Mouse (Mus musculus) hindbrain, embryonic 16.5 days (tissue): ENCODE results near the gene Mtif3. TPM values are rescaled to one million over a fixed set of nuclear protein-coding genes. Genes with fewer than 3 reads are reported as not detected.

Source experiments
- polyA plus RNA-seq: library from polyadenylated mRNA; unstranded; fragments of >200 nt; fragmentation: Nextera tagmentation; extraction: Ambion mirVana; gene quantifications from 2 replicates; pipeline ENCODE4 v1.2.1, GENCODE M21; 2015

Mtif3 gene
- polyA plus RNA-seq, 1 experiment from 2014 or later: 29.2 TPM

Other genes starting within 250 kb of the Mtif3 start
- 13.0 and 14.8 TPM in 2 replicates for gene Usp12, start 168.8 kb downstream of the Mtif3 start, polyA plus RNA-seq
- gene Rpl21, start 130.9 kb downstream of the Mtif3 start, polyA plus RNA-seq: 297 and 315 TPM in 2 replicates
- gene Rasl11a, start 118.7 kb downstream of the Mtif3 start, polyA plus RNA-seq: 7.6 and 8.5 TPM in 2 replicates
- gene Gtf3a, start 15.1 kb downstream of the Mtif3 start, polyA plus RNA-seq: 105 and 109 TPM in 2 replicates
- gene Lnx2, start 112.8 kb upstream of the Mtif3 start, polyA plus RNA-seq: 4.5 and 6.2 TPM in 2 replicates
- gene Polr1d, start 113.2 kb upstream of the Mtif3 start, polyA plus RNA-seq: 96.0 and 105 TPM in 2 replicates
- 3.2 and 3.5 TPM in 2 replicates for gene Gsx1, start 224.9 kb upstream of the Mtif3 start, polyA plus RNA-seq